Mouse (Mus musculus): ENCODE data around the gene Dap.

- no peak for TF ChIP-seq CTCF (IDR thresholded peaks at IDR 0.05)
- no peak for TF ChIP-seq EP300 (IDR thresholded peaks at IDR 0.05)
Observed at GRCm38 (mm10) chr15:31250027-31250426, 25.9 kb downstream of the Dap start.

Measured in lung, postnatal 0 days (tissue).